8 mouse cellular contexts compared by ENCODE assay signal in genomic region chr15:9073067-9073608, GRCm38 (mm10). TPM values are rescaled to one million over a fixed set of nuclear protein-coding genes. Genes with fewer than 3 reads are reported as not detected.
DNase-seq lines count a peak whose midpoint lies in the region; ATAC-seq and TF ChIP-seq lines count a peak whose summit lies in the region.

No protein-coding gene starts in this region.

- 33% methylated on average over 12 of the region's 12 CpGs for WGBS in lung, adult 2 months
- 51% methylated on average over 12 of the region's 12 CpGs for WGBS in embryonic facial prominence, embryonic 13.5 days
- WGBS in intestine, embryonic 15.5 days = 15% methylated on average over 12 of the region's 12 CpGs
- WGBS in neural tube, embryonic 12.5 days = 62% methylated on average over 12 of the region's 12 CpGs
- 61% methylated on average over 12 of the region's 12 CpGs for WGBS in thymus, adult 2 months

- TF ChIP-seq POLR2A in lung, adult 2 months (IDR thresholded peaks at IDR 0.05; ENCODE audit: borderline replicate concordance, extremely low read depth, low read depth, low read length) = no peak
- TF ChIP-seq POLR2A in thymus, adult 2 months (IDR thresholded peaks at IDR 0.05; ENCODE audit: control insufficient read depth, extremely low read depth, insufficient read depth, low read length, poor library complexity) = no peak

- no peaks in the 10 kb centered on the region for H3K9me3 ChIP-seq in embryonic facial prominence, embryonic 13.5 days
- H3K9me3 ChIP-seq in intestine, embryonic 15.5 days = no peaks in the 10 kb centered on the region
- H3K9me3 ChIP-seq in neural tube, embryonic 12.5 days = no peaks in the 10 kb centered on the region

- no peak overlapping the region for H3K27ac ChIP-seq in embryonic facial prominence, embryonic 13.5 days
- 0 out of 2 replicates have a peak overlapping the region, but pooled peaks have one; percentile 97 for H3K27ac ChIP-seq in intestine, embryonic 15.5 days
- H3K27ac ChIP-seq in neural tube, embryonic 12.5 days = no peak overlapping the region
- H3K27ac ChIP-seq in thymus, adult 2 months (ENCODE audit: control insufficient read depth, insufficient read depth, low read length) = no peak overlapping the region

- no peak for DNase-seq in lung, adult 2 months
- DNase-seq in lung, postnatal 36 days = no peak
- DNase-seq in right cerebral cortex, postnatal 4 days = no peak
- DNase-seq in cerebellum, postnatal 14 days = no peak
- no peak for DNase-seq in thymus, adult 2 months

- peaks cover 11% of the 10 kb centered on the region for H3K4me1 ChIP-seq in lung, adult 2 months (ENCODE audit: control insufficient read depth, insufficient read depth, low read length)
- H3K4me1 ChIP-seq in embryonic facial prominence, embryonic 13.5 days = peaks cover 43% of the 10 kb centered on the region
- peaks cover 15% of the 10 kb centered on the region for H3K4me1 ChIP-seq in intestine, embryonic 15.5 days (replicated peaks)
- peaks cover 22% of the 10 kb centered on the region for H3K4me1 ChIP-seq in neural tube, embryonic 12.5 days
- H3K4me1 ChIP-seq in thymus, adult 2 months (replicated peaks; ENCODE audit: control insufficient read depth, insufficient read depth, low read length) = peaks cover 10% of the 10 kb centered on the region

- no peaks in the 10 kb centered on the region for H3K36me3 ChIP-seq in embryonic facial prominence, embryonic 13.5 days
- no peaks in the 10 kb centered on the region for H3K36me3 ChIP-seq in intestine, embryonic 15.5 days
- no peaks in the 10 kb centered on the region for H3K36me3 ChIP-seq in neural tube, embryonic 12.5 days
- H3K36me3 ChIP-seq in thymus, adult 2 months (ENCODE audit: control insufficient read depth, insufficient read depth, low read length) = no peaks in the 10 kb centered on the region

- peak overlapping the region; percentile 65 for H3K4me2 ChIP-seq in embryonic facial prominence, embryonic 13.5 days
- H3K4me2 ChIP-seq in intestine, embryonic 15.5 days (replicated peaks) = peak overlapping the region; percentile 70
- H3K4me2 ChIP-seq in neural tube, embryonic 12.5 days (replicated peaks) = peak overlapping the region; percentile 78

- no peaks in the 10 kb centered on the region for H3K27me3 ChIP-seq in embryonic facial prominence, embryonic 13.5 days
- no peaks in the 10 kb centered on the region for H3K27me3 ChIP-seq in intestine, embryonic 15.5 days (replicated peaks)
- H3K27me3 ChIP-seq in neural tube, embryonic 12.5 days (replicated peaks) = no peaks in the 10 kb centered on the region
- no peaks in the 10 kb centered on the region for H3K27me3 ChIP-seq in thymus, adult 2 months (ENCODE audit: control insufficient read depth, insufficient read depth, low read length)

- no peak overlapping the region for H3K9ac ChIP-seq in embryonic facial prominence, embryonic 13.5 days
- 0 out of 2 replicates have a peak overlapping the region, but pooled peaks have one; percentile 21 for H3K9ac ChIP-seq in intestine, embryonic 15.5 days
- H3K9ac ChIP-seq in neural tube, embryonic 12.5 days = 0 out of 2 replicates have a peak overlapping the region, but pooled peaks have one; percentile 14

- TF ChIP-seq CTCF in lung, adult 2 months (IDR thresholded peaks at IDR 0.05; ENCODE audit: insufficient read depth, low read length) = no peak
- TF ChIP-seq CTCF in thymus, adult 2 months (IDR thresholded peaks at IDR 0.05; ENCODE audit: borderline replicate concordance, control insufficient read depth, extremely low read depth, insufficient read depth, low read length, poor library complexity) = no peak

- no peak for ATAC-seq in embryonic facial prominence, embryonic 13.5 days (ENCODE audit: insufficient number of reproducible peaks, insufficient read depth, low FRiP score, low TSS enrichment, low read depth)
- no peak for ATAC-seq in intestine, embryonic 15.5 days
- ATAC-seq in neural tube, embryonic 12.5 days (ENCODE audit: low FRiP score, low read depth) = no peak

- peak overlapping the region; percentile 51 for H3K4me3 ChIP-seq in lung, adult 2 months (replicated peaks; ENCODE audit: extremely low read depth, low read depth, low read length)
- peak overlapping the region; percentile 93 for H3K4me3 ChIP-seq in embryonic facial prominence, embryonic 13.5 days
- H3K4me3 ChIP-seq in intestine, embryonic 15.5 days (replicated peaks) = peak overlapping the region; percentile 81
- H3K4me3 ChIP-seq in neural tube, embryonic 12.5 days = no peak overlapping the region
- H3K4me3 ChIP-seq in thymus, adult 2 months (ENCODE audit: control insufficient read depth, insufficient read depth, low read length) = no peak overlapping the region

RNA-seq across cellular contexts. Expression of gene Nadk2, which starts 2.1 kb away (rescaled TPM):
- 11.5 and 12.0 TPM in 2 replicates for polyA plus RNA-seq in lung, adult 2 months (2012; rRNA removed)
- polyA plus RNA-seq in embryonic facial prominence, embryonic 13.5 days (2015; fragmentation: Nextera tagmentation; extraction: Ambion mirVana) = 25.0 and 31.1 TPM in 2 replicates
- 49.0 and 50.4 TPM in 2 replicates for polyA plus RNA-seq in intestine, embryonic 15.5 days (2015; fragmentation: Nextera tagmentation; extraction: Ambion mirVana)
- polyA plus RNA-seq in neural tube, embryonic 12.5 days (2016; fragmentation: Nextera tagmentation; extraction: Ambion mirVana) = 33.1 and 33.3 TPM in 2 replicates
- polyA plus RNA-seq in thymus, adult 2 months (2012; rRNA removed) = 14.1 and 15.3 TPM in 2 replicates

Comparison
In these comparisons a context has a peak if more than half of its experiments do, and no peak if none do; other contexts are left out.
1. H3K4me3 ChIP-seq: peak in lung, adult 2 months (single experiment), embryonic facial prominence, embryonic 13.5 days (single experiment) and intestine, embryonic 15.5 days (single experiment); none in neural tube, embryonic 12.5 days (single experiment) and thymus, adult 2 months (single experiment).
2. Peak in every context shown above with its lines, with median percentiles within 50 percentile points of each other: H3K4me2 ChIP-seq.